In genomic region chr7:139453198-139453597, GRCm38 (mm10) we compare ENCODE assay signal across 13 mouse cellular contexts.
"Had no signal": no experiment of that assay in that cellular context is flagged by ENCODE, and none has a peak within 500 bp of the region (broad histone marks: within the 10 kb centered on the region; RNA-seq: fewer than 3 reads in every experiment).

No protein-coding gene starts in this region.

- H3K4me3 ChIP-seq: layer of hippocampus, adult 2 months; limb, embryonic 12.5 days; liver, embryonic 15.5 days; midbrain, embryonic 15.5 days; neural tube, embryonic 12.5 days had no signal

- H3K27ac ChIP-seq: layer of hippocampus, adult 2 months; limb, embryonic 12.5 days; liver, embryonic 15.5 days; macrophage; midbrain, embryonic 15.5 days; neural tube, embryonic 12.5 days had no signal

- H3K9ac ChIP-seq: limb, embryonic 12.5 days; liver, embryonic 15.5 days; lung, embryonic 14.5 days; midbrain, embryonic 15.5 days; neural tube, embryonic 12.5 days had no signal

- H3K4me2 ChIP-seq: limb, embryonic 12.5 days; liver, embryonic 15.5 days; lung, embryonic 14.5 days; midbrain, embryonic 15.5 days; neural tube, embryonic 12.5 days had no signal

- H3K27me3 ChIP-seq: limb, embryonic 12.5 days; liver, embryonic 15.5 days; midbrain, embryonic 15.5 days; neural tube, embryonic 12.5 days had no signal

- H3K9me3 ChIP-seq: limb, embryonic 12.5 days; liver, embryonic 15.5 days; midbrain, embryonic 15.5 days; neural tube, embryonic 12.5 days had no signal

- DNase-seq: kidney, postnatal 10 days; kidney, postnatal 4 days; lung, embryonic 14.5 days; lung, postnatal 14 days; spleen, adult 18-20 months; thymus, adult 2 months; thymus, postnatal 4 days had no signal

- H3K36me3 ChIP-seq: limb, embryonic 12.5 days; liver, embryonic 15.5 days; midbrain, embryonic 15.5 days; neural tube, embryonic 12.5 days had no signal

- ATAC-seq: midbrain, embryonic 15.5 days had no signal

- H3K4me1 ChIP-seq: limb, embryonic 12.5 days; liver, embryonic 15.5 days; midbrain, embryonic 15.5 days; neural tube, embryonic 12.5 days had no signal
